Mouse (Mus musculus) hindbrain, embryonic 14.5 days (tissue): Measurements from ENCODE around the gene Mfap3. TPM values are rescaled to one million over a fixed set of nuclear protein-coding genes. Genes with fewer than 3 reads are reported as not detected.
"Not testable (repeated sequence)": the region's sequence is repeated elsewhere in the genome, so short reads cannot be mapped to it uniquely, and the experiment has no call there.

Source experiments
- ATAC-seq: fragments of 200-750 bp; cut with Nextera tagmentation; 2 replicates; pipeline ENCODE4 v1.8.0; 2017; ENCODE audit warnings: moderate number of reproducible peaks, mild to moderate bottlenecking, moderate TSS enrichment, moderate library complexity; ENCODE audit not compliant: low FRiP score
- DNase-seq: peaks from one replicate; pipeline ENCODE4 v3.0.0-alpha.2; 2015; ENCODE audit warnings: low spot score
- H3K27ac ChIP-seq: fragments of 300-500 bp; sonication (generic); 2 replicates; pipeline ENCODE4 v1.5.1; 2014; ENCODE audit warnings: mild to moderate bottlenecking, moderate library complexity
- H3K27me3 ChIP-seq: fragments of 300-500 bp; sonication (generic); 2 replicates; pipeline ENCODE4 v1.6.1; 2014; ENCODE audit warnings: mild to moderate bottlenecking, low read length, mixed read lengths; ENCODE audit not compliant: control insufficient read depth, insufficient read depth
- H3K36me3 ChIP-seq: fragments of 300-500 bp; sonication (generic); replicated peaks from 2 replicates; pipeline ENCODE4 v1.6.1; 2014; ENCODE audit not compliant: control insufficient read depth, insufficient read depth
- H3K4me1 ChIP-seq: fragments of 300-500 bp; sonication (generic); replicated peaks from 2 replicates; pipeline ENCODE4 v1.6.1; 2014; ENCODE audit warnings: antibody characterized with exemption, low read length, mixed read lengths; ENCODE audit not compliant: control insufficient read depth, insufficient read depth
- H3K4me2 ChIP-seq: fragments of 300-500 bp; sonication (generic); replicated peaks from 2 replicates; pipeline ENCODE4 v1.6.1; 2014; ENCODE audit warnings: mild to moderate bottlenecking, moderate library complexity
- H3K4me3 ChIP-seq: fragments of 300-500 bp; sonication (generic); replicated peaks from 2 replicates; pipeline ENCODE4 v1.5.1; 2014; ENCODE audit warnings: mild to moderate bottlenecking, low read length
- H3K9ac ChIP-seq: fragments of 300-500 bp; sonication (generic); 2 replicates; pipeline ENCODE4 v1.6.1; 2014
- H3K9me3 ChIP-seq: fragments of 300-500 bp; sonication (generic); 2 replicates; pipeline ENCODE4 v1.6.1; 2016; ENCODE audit warnings: low read length; ENCODE audit not compliant: control insufficient read depth
- WGBS: fragments of 180-500 bp; shearing (Covaris S2); extraction: QIAGEN DNeasy Blood & Tissue Kit; methylation state at CpG from one replicate; pipeline ENCODE4 v1.1.7; 2014; 5-methylcytosine and 5-hydroxymethylcytosine counted together
- polyA plus RNA-seq: library from polyadenylated mRNA; unstranded; fragments of >200 nt; fragmentation: Nextera tagmentation; extraction: Ambion mirVana; gene quantifications from 2 replicates; pipeline ENCODE4 v1.2.1, GENCODE M21; 2014

Mfap3 gene
- polyA plus RNA-seq, 1 experiment from 2014 or later: 63.5 TPM

DNA sequence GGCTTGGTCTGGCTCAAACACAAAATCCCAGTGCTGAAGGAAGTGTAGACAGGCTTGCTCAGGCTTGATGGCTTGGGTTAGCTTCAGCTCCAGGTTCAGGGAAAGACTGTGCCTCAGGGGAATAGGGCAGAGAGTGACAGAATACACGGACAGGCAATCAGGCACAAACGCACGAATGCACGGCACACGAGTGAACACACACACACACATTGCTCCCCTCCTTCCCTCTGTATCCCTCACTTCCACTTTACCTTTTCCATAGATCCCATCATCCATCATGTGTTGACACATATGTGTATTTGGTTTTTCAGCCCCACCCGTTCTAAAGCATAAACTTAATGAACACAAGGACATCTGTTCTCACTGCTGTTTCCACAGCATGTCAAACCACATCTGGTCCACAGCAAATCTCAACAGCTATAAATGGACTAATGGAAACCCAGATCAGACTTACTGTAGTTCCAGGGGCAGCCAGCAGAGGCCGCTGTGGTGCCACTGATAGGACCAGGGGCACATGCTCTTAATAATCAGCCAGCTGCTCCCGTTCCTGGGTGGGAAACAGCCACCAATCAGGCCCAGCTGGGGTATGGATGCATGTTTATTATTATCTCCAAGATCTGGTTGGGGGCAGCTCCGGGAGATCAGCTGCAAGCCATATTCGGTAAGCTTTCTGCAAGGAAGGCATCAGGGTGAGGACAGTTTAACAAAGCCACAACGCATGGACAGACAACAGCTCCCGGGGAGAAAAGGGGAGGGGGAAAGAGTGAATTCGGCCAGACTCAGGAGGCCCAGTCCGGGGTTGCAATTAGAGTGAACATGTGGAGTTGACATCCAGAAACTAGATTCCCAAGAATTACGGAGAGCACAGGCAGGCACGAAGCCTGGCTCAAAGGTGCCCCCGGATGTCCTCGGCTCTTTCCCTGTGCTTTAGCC lies 30.4 kb downstream of the Mfap3 start:
- H3K4me3 ChIP-seq: no peak overlapping the region
- H3K4me1 ChIP-seq: peaks cover 17% of the 10 kb centered on the region; the same call in 1 of the 2 replicates
- H3K36me3 ChIP-seq: no peaks in the 10 kb centered on the region
- H3K9me3 ChIP-seq: no peaks in the 10 kb centered on the region
- H3K4me2 ChIP-seq: peak overlapping the region; percentile 28; the same call in 1 of the 2 replicates
- no peak overlapping the region for H3K9ac ChIP-seq
- H3K27ac ChIP-seq: peak overlapping the region; percentile 20; the same call in 1 of the 2 replicates
- peak; percentile 76 for ATAC-seq
- DNase-seq: peak; percentile 98
- H3K27me3 ChIP-seq: no peaks in the 10 kb centered on the region
- 18% methylated on average over 18 of the region's 18 CpGs for WGBS

DNA sequence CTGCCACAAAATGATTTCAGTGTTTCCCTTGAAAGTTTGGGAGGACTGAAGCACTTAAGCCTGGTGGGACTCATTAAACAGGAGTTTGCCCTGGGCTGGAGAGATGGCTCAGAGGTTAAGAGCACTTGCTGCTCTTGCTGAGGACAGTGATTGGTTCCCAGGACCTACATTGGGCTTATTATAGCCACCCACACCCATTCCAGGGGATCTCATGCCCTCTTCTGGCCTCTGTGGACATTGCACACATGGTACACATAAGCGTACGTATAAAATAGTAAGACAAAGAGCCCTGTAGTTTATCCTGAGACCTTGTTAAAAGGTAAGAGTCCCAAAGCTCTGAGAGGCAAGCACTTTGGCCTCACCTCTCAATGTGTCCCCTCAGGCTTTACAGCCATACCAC lies 31.8 kb downstream of the Mfap3 start:
- H3K4me1 ChIP-seq: peaks cover 17% of the 10 kb centered on the region; the same call in 1 of the 2 replicates
- H3K4me3 ChIP-seq: no peak overlapping the region
- no peak overlapping the region for H3K4me2 ChIP-seq
- DNase-seq (no peak), ATAC-seq (no peak)
- no peaks in the 10 kb centered on the region for H3K27me3 ChIP-seq
- WGBS: 94% methylated on average over 2 of the region's 2 CpGs
- no peak overlapping the region for H3K9ac ChIP-seq
- H3K27ac ChIP-seq: no peak overlapping the region
- H3K36me3 ChIP-seq: no peaks in the 10 kb centered on the region
- H3K9me3 ChIP-seq: no peaks in the 10 kb centered on the region

DNA sequence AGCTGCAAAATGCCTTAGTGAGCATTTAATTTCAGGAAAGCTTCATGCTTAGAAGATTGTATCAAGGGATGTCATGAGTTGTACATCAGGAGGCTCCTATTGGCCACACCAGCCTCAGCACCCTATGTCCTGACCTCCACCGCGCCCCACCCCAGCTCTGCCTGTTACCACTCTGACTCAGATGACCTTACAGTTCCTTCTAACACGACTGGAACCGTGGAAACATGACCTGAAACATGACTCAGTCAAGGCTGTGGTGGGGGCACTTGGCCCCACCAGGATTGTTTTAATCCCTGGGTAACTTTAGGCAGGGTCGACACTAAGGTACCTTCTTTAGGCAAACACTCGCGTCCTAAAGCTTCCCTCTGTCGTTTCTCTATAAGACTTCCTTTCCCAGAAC lies 32.6 kb downstream of the Mfap3 start:
- H3K4me3 ChIP-seq: no peak overlapping the region
- no peak overlapping the region for H3K9ac ChIP-seq
- H3K36me3 ChIP-seq: no peaks in the 10 kb centered on the region
- ATAC-seq (no peak), DNase-seq (no peak)
- H3K9me3 ChIP-seq: no peaks in the 10 kb centered on the region
- no peak overlapping the region for H3K27ac ChIP-seq
- H3K4me1 ChIP-seq: peaks cover 17% of the 10 kb centered on the region; the same call in 1 of the 2 replicates
- H3K27me3 ChIP-seq: no peaks in the 10 kb centered on the region
- no peak overlapping the region for H3K4me2 ChIP-seq
- 91% methylated on average over 8 of the region's 8 CpGs for WGBS

DNA sequence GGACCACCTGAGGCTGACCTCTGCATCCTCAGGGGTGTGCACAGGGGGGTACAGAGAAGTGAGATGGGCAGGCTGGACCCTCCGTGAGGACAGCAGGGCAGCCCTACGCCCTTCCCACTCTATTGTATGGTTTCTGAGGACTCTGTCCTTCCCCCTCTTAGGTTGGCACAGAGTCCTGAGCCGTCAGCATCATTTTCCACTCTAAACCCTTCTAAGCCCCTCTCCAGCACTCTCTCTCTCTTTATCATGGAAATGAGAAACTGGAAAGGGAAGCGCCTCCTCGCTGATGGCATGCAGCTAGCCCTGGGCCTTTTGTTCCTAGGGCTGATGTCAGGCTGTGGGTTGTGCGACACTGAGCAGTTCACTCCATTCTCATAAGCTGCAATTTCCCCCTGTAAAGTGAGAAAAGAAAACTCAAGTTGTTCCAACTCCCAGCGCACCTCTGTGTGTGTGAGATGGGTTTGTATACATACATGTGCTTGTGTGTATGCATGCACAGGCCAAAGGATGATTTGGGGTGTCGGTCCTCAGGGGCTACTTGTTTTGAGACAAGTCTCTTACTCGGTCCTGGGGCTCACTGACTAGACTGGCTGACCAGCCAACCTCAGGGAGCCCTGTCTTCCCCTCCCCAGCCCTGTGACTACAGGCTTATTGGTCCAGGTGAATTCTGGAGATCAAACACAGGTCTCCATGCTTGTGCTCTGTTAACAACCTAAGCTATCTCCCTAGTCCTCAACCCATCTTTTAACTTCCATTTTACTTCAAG lies 34.7 kb downstream of the Mfap3 start:
- 12% methylated on average over 9 of the region's 9 CpGs for WGBS
- Histone ChIP-seq H3K4me1 (peaks cover 13% of the 10 kb centered on the region; the same call in 1 of the 2 replicates), H3K9me3 (no peaks in the 10 kb centered on the region), H3K36me3 (no peaks in the 10 kb centered on the region), H3K27ac (peak overlapping the region; percentile 54; the same call in 1 of the 2 replicates), H3K9ac (0 out of 2 replicates have a peak overlapping the region, but pooled peaks have one; percentile 11), H3K4me3 (no peak overlapping the region), H3K27me3 (no peaks in the 10 kb centered on the region), H3K4me2 (no peak overlapping the region)
- ATAC-seq (peak; percentile 81; the same call in 1 of the 2 replicates), DNase-seq (peak; percentile 58)

DNA sequence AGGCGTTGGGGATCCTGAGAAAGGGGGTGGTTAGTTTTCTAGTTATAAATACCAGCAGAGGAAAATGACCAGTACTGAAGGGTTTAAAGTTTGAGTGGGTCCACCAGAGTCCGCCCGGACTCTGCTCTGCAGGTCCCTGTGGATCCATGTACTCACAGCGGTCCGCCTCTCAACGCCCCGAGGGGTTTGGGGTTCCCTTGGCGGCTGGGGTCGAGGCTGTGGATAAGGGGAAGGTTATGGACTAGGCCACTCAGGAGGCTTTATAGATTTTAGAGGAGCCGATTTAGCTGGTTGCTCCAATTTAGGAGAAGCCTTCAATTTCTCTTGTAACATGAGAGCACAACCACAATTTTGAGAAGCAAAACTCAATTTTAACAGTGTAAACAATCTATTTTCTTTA lies 39.5 kb downstream of the Mfap3 start:
- not testable (repeated sequence) for H3K4me2 ChIP-seq, H3K9ac ChIP-seq, H3K4me3 ChIP-seq, ATAC-seq, H3K27me3 ChIP-seq, H3K27ac ChIP-seq, H3K9me3 ChIP-seq, DNase-seq, H3K36me3 ChIP-seq, H3K4me1 ChIP-seq
- WGBS: 94% methylated on average over 9 of the region's 10 CpGs

DNA sequence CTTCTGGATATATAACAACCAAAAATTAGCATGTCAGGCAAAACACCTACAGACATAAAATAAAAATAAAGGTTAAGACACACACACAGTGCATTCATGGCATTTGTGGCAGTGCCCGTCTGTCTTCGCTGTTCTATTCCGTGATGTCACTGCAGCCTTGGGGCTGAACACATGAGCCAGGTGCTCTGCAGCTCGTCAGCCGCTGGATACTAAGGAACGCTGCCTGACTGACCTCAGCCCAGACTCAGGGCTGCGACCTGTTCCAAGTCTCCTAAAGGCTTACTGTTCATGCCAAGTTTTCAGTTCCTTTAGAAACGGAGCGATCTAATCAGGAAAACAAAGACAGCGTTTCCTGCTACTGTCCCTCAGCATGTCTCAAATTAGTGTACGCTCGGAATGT lies 46.1 kb downstream of the Mfap3 start:
- peaks cover 15% of the 10 kb centered on the region for H3K4me1 ChIP-seq
- no peak for ATAC-seq
- no peak overlapping the region for H3K9ac ChIP-seq
- no peak overlapping the region for H3K4me2 ChIP-seq
- no peaks in the 10 kb centered on the region for H3K9me3 ChIP-seq
- H3K4me3 ChIP-seq: no peak overlapping the region
- H3K36me3 ChIP-seq: no peaks in the 10 kb centered on the region
- DNase-seq: no peak
- no peak overlapping the region for H3K27ac ChIP-seq
- 57% methylated on average over 12 of the region's 12 CpGs for WGBS
- H3K27me3 ChIP-seq: no peaks in the 10 kb centered on the region

DNA sequence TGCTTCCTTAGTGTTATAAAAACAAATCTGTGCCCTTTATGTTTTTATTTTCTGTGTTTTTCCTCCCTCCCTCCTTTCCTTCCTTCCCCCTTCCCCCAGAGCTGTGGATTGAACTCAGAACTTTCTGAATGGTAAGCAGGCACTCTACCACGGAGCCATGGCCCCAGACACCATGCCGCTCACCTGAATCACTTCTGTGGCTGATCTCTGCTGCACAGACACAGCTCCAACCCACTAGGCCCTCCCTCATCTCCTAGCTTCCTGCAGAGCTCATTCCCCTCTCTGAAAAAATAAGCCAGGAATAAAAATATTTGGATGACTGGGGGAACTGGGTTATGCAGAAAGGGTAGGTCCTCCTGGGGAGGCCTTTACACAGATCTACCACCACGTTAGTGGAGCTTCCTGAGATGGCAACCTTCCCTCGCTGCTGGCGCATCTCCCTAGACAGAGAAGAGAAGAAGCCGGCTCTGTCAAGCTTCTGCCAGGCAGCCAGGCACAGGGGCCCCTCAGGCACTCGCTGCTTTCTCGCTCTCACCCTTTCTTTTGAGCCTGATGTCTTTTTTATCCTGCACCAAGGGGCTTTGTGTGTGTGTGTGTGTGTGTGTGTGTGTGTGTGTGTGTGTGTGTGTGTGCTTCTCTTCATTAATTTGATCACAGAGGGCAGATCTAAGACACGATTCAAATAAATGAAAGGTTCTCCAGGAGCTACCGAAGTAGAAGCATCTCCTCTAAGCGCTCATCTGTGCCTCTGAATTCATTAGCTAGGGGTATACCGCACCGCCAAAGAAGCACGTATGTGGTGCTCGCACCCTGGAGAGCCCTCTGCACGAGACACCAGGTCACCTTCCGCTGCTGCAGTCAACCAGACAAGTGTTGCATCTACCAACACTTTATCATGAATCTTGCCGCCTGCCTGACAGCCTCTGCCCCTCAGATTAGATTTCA lies 47.9 kb downstream of the Mfap3 start:
- WGBS: 14% methylated on average over 18 of the region's 18 CpGs
- peak overlapping the region; percentile 24; the same call in 1 of the 2 replicates for H3K9ac ChIP-seq
- ATAC-seq (no peak), DNase-seq (no peak)
- H3K4me3 ChIP-seq: no peak overlapping the region
- no peaks in the 10 kb centered on the region for H3K36me3 ChIP-seq
- H3K27me3 ChIP-seq: no peaks in the 10 kb centered on the region
- H3K4me1 ChIP-seq: peaks cover 15% of the 10 kb centered on the region
- no peaks in the 10 kb centered on the region for H3K9me3 ChIP-seq
- H3K4me2 ChIP-seq: peak overlapping the region; percentile 28
- H3K27ac ChIP-seq: peak overlapping the region; percentile 44; the same call in 1 of the 2 replicates

DNA sequence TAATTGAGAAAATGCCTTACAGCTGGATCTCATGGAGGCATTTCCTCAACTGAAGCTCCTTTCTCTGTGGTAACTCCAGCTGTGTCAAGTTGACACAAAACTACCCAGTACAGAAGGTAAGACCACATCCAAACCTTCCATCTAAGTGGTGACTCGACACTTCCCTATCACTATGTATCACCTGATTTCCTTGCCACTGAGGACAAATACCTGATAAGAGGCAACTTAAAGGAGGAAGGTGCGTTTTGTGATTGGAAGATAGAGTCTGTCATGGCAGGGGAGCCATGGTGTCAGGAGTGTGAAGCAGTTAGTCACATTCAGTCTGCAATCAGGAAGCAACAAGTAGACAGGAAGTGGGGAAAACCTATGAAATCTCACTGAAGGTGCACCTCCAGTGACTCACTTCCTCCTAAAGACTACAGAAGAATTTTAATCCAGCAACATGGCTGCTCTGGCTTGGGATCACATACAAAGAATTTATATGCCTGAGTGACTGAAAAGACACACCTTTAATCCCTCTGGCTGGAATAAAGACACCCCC lies 50.6 kb downstream of the Mfap3 start:
- DNase-seq: no peak
- no peaks in the 10 kb centered on the region for H3K9me3 ChIP-seq
- H3K4me3 ChIP-seq: no peak overlapping the region
- WGBS: 93% methylated on average over 2 of the region's 2 CpGs
- H3K27me3 ChIP-seq: no peaks in the 10 kb centered on the region
- no peak overlapping the region for H3K9ac ChIP-seq
- H3K36me3 ChIP-seq: no peaks in the 10 kb centered on the region
- H3K27ac ChIP-seq: no peak overlapping the region
- no peak for ATAC-seq
- H3K4me1 ChIP-seq: peaks cover 15% of the 10 kb centered on the region
- no peak overlapping the region for H3K4me2 ChIP-seq
